Mouse (Mus musculus): ENCODE data around the gene Slc6a14. TPM values are rescaled to one million over a fixed set of nuclear protein-coding genes. Genes with fewer than 3 reads are reported as not detected.

Gene Slc6a14
- under 1 TPM; 0.08 to 0.13 TPM for total RNA-seq (2021)

DNA sequence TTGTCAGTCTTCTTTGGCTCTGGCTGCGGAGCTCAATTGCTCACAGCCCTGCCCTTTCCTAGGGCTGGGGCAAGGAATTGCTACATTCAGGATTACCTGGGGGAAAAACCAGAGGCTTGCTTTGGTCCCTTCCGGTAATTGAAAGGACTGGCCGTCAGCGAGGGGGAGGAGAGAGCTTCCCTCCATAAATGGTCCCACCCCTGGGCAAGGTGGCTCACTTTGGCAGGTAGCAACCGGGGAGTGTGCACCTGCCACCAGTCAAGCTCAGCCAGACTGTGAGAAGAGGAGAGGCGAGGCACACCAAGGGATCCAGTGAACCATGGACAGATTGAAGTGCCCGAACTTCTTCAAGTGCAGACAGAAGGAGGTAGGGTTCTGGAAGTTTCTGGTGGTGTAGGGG lies at the start of gene Slc6a14:
Slc6a14 (plus strand) TSS at position 68 of the 400 bp plus-strand sequence.
- no peak for DNase-seq (ENCODE audit: low spot score)
- intact Hi-C loops (cut with DNase I), result no loop called here

DNA sequence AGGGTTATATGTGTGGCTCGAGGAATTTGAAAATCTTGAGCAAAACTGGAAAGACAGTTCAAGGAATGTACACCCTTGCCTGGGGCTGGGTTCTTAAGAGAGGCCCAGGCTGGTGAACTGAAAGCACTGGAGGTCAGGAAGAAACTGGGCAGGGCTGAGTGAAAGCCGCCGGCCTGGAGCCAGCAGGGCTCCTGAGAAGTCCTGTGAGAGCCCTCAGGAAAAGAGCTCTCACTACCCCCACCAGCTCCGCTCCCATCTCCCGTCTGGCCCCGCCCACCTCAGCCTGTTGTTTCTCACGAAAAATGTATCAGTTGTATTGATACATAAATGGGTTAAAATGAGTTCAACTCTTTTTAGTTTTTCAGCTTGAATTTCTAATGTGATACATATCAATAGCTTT lies 43.8 kb upstream of the Slc6a14 start:
- DNase-seq (ENCODE audit: low spot score), result no peak
- intact Hi-C loops (cut with DNase I), result no loop called here

DNA sequence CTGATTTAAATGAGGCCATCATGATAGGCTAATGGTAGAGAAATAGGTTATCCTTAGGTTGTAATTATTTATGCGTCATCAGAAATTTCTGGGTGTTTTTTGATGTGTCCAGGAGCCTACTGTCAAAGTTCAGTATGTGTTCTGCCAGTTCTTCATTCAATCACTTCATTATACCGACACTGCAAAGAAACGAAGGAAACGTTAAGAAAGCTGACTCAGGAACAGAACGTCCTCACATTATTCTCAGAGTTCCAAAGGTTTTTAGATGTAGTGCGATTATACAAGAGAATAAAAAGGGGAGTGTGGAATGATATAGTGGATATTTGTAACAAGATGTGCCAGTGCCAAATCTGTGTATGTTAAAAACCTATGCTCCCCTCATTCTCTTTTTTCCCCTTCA lies 19.5 kb upstream of the Slc6a14 start:
- DNase-seq (ENCODE audit: low spot score), result no peak
- intact Hi-C loops (cut with DNase I), result no loop called here

DNA sequence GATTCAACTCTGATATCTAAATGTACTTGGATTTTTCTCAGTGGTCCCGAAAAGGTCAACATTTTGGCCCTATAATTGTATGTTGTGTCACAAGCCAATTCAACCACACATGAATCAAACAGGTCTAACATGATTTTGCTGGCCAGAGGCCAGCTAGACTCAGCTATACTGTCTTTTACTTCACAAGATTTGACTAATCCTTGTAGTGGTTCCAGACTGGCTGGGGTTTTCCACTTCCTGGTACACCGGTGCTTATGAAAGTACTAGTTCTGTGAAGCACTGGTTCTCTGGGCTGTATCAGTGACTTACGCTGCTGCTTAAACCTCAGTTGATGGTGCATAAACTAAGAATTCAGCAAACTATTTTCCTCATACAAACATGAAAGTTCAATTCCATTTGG lies 19.0 kb upstream of the Slc6a14 start:
- intact Hi-C loops (cut with DNase I), result no loop called here
- DNase-seq (ENCODE audit: low spot score), result no peak

DNA sequence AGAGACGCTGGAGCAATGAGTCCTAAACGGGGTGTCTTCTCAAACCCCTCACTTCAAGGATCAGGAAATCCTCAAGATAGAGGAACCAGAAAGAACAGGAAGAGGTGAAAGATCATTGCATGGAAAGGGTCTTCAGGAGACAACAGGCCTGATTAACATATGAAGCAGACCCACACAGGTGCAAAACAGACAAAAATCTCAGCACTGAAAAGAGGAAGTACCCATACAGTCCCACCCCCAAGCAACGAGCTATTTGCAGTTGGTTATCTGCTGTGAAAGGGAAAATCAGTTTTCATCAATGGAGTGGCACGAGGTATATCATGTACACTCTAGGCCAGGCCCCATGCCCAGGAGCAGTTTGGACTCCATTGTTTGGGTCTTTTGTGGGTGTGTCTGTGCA lies 13.1 kb upstream of the Slc6a14 start:
- intact Hi-C loops (cut with DNase I), result no loop called here
- no peak for DNase-seq (ENCODE audit: low spot score)

DNA sequence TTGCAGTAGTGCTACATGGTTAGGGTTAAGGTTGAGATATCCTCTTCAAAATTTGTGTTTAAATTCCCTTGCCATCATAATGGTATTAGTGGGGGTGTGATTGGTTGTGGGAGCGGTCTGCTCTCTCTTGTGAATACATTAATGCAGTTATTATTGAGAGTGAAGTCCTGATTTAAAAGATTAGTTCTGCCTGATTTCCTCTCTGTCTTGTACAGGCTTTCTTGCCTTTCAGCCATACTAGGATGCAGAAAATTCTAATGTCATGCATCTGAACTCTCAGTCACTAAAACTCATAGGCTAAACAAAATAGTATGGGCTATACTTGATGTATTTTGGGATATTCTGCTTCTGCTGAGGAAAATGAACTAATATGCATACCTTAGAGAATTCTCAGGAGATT lies 10.2 kb upstream of the Slc6a14 start:
- intact Hi-C loops (cut with DNase I), result no loop called here
- DNase-seq (ENCODE audit: low spot score), result no peak

DNA sequence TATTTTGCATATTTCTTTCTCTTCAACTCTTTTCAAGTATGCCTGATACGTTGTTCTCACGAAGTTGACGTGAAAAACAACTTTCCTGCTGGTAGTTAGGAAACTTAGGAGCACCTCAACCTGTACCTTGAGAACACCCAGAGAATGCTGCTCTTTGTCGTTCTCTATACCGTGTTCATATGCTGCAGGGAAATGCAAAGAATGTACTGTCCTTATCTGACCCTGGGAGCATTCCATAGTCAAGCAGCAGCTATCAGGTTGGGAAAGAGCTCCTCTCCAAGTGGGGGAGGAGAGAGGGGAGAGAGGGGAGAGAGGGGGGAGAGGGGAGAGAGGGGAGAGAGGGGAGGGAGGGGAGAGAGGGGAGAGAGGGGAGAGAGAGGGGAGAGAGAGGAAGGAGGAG lies 597 bp downstream of the Slc6a14 start:
- intact Hi-C loops (cut with DNase I), result no loop called here
- DNase-seq (ENCODE audit: low spot score), result no peak

DNA sequence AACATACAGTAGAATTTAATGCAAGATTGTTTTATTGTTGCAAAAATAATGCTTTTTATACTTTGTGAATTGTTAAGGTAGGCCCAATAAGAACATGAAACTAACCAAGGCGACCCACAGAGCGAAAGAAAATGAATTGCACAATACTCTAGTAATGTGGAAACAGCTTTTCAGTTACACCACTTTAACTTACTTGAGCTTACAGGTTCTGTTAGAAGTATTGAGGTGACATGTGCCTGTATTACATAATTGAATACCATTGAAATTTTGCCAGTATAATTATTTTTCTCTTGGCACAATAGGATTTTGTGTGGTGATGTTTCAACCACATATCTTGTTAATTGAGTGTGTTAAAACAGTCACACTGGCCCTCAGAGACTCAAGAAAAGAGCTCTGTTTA lies 2.2 kb downstream of the Slc6a14 start:
- no peak for DNase-seq (ENCODE audit: low spot score)
- intact Hi-C loops (cut with DNase I), result no loop called here

DNA sequence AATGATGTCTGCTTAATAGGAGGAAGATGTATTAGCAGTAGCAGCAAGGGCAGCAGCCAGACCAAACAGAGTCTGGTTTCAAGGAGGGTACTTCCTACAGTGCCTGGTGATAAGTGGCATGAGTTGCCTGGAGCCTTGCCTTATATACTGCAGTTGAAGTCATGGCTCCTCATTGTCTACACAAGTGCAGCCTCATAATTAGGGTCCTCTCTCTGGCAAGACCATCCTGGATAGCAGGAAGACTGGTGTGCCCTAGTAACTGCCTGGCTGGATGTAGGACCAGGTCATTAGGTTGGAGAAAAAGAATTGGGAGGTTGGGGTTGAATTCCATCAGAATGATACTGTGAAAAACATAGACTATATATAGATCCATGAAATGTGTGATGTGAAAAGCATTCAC lies 30.3 kb downstream of the Slc6a14 start, which contains the start of gene Gm28269:
Gm28269 (minus strand) TSS at position 101 of the 400 bp plus-strand sequence.
- no peak for DNase-seq (ENCODE audit: low spot score)
- intact Hi-C loops (cut with DNase I), result no loop called here

Other genes with a start within 250 kb of the Slc6a14 start
- gene Agtr2, start 230.4 kb upstream of the Slc6a14 start, total RNA-seq (2021), result not detected
- gene Gm28269, start 30.2 kb downstream of the Slc6a14 start, total RNA-seq (2021), result not detected

Measured in heart, postnatal 25 days (tissue).